ENCODE assay signal across 9 mouse cellular contexts in genomic region chr11:76253145-76253917, GRCm38 (mm10). TPM values are rescaled to one million over a fixed set of nuclear protein-coding genes. Genes with fewer than 3 reads are reported as not detected.
DNase-seq lines count a peak whose midpoint lies in the region; ATAC-seq lines count a peak whose summit lies in the region.
"Had no signal": no experiment of that assay in that cellular context is flagged by ENCODE, and none has a peak within 500 bp of the region (broad histone marks: within the 10 kb centered on the region; RNA-seq: fewer than 3 reads in every experiment).

No protein-coding gene starts in this region.

- intact Hi-C loops in heart, postnatal 14 days (cut with DNase I) = loop anchor here (2.0 to 5.0 kb wide), 2 partner anchors 151 to 199 kb away; no protein-coding TSS in a partner anchor

- H3K27ac ChIP-seq in forebrain, embryonic 11.5 days (ENCODE audit: low read depth, low read length) = 0 out of 2 replicates have a peak overlapping the region, but pooled peaks have one; percentile 7
- H3K27ac ChIP-seq in neural tube, embryonic 15.5 days (replicated peaks) = 0 out of 2 replicates have a peak overlapping the region, but pooled peaks have one; percentile 6

- H3K4me1 ChIP-seq in forebrain, embryonic 11.5 days (replicated peaks; ENCODE audit: control insufficient read depth, insufficient read depth, low read length) = peaks cover 5% of the 10 kb centered on the region; the same call in 1 of the 2 replicates
- peaks cover 18% of the 10 kb centered on the region for H3K4me1 ChIP-seq in neural tube, embryonic 15.5 days

- H3K9me3 ChIP-seq in forebrain, embryonic 11.5 days (ENCODE audit: control insufficient read depth, low read length) = no peaks in the 10 kb centered on the region
- no peaks in the 10 kb centered on the region for H3K9me3 ChIP-seq in neural tube, embryonic 15.5 days (replicated peaks)

- no peak overlapping the region for H3K4me2 ChIP-seq in forebrain, embryonic 11.5 days (ENCODE audit: low read depth, low read length, severe bottlenecking)
- H3K4me2 ChIP-seq in neural tube, embryonic 15.5 days = no peak overlapping the region

- peak; percentile 85 for ATAC-seq in forebrain, embryonic 11.5 days (replicated peaks; ENCODE audit: low FRiP score)
- peak; percentile 57; the same call in 1 of the 2 replicates for ATAC-seq in neural tube, embryonic 15.5 days (ENCODE audit: low FRiP score)

- no peak overlapping the region for H3K4me3 ChIP-seq in forebrain, embryonic 11.5 days (ENCODE audit: low read depth, low read length)
- H3K4me3 ChIP-seq in neural tube, embryonic 15.5 days (replicated peaks) = no peak overlapping the region
- H3K4me3 ChIP-seq: erythroblast, embryonic 14.5 days had no signal

- H3K27me3 ChIP-seq in forebrain, embryonic 11.5 days (ENCODE audit: control insufficient read depth, insufficient read depth, low read length) = no peaks in the 10 kb centered on the region
- no peaks in the 10 kb centered on the region for H3K27me3 ChIP-seq in neural tube, embryonic 15.5 days (replicated peaks)

- DNase-seq in CD8-positive naive resting alpha-beta T cell, adult 2 months (ENCODE audit: low read depth in 2 of 2, low spot score in 2 of 2) = peak; percentile 71 to 86
- peak; percentile 46 for DNase-seq in c-Kit-positive CD71-positive TER-119-negative erythroid progenitor cells, embryonic 14.5 days (ENCODE audit: low read depth)
- peak; percentile 90 for DNase-seq in forebrain, embryonic 11.5 days (ENCODE audit: low spot score)
- DNase-seq in heart, postnatal 14 days = peak; percentile 87 to 93
- peak; percentile 92 to 93 for DNase-seq in kidney, postnatal 4 days
- peak; percentile 80 to 86 for DNase-seq in lung, adult 18-20 months
- peak; percentile 92 for DNase-seq in testis, postnatal 10 days (ENCODE audit: low spot score)

- no peaks in the 10 kb centered on the region; the same call in 1 of the 2 replicates for H3K36me3 ChIP-seq in forebrain, embryonic 11.5 days (ENCODE audit: control insufficient read depth, insufficient read depth, low read length)
- H3K36me3 ChIP-seq in neural tube, embryonic 15.5 days = peaks cover 33% of the 10 kb centered on the region

- H3K9ac ChIP-seq in forebrain, embryonic 11.5 days (ENCODE audit: low read length) = no peak overlapping the region
- no peak overlapping the region for H3K9ac ChIP-seq in neural tube, embryonic 15.5 days (replicated peaks)

- WGBS in forebrain, embryonic 11.5 days = 53% methylated on average over 5 of the region's 5 CpGs
- WGBS in neural tube, embryonic 15.5 days = 41% methylated on average over 5 of the region's 5 CpGs

RNA-seq across cellular contexts. Expression of gene Glod4, which starts 9.8 kb away (rescaled TPM):
- 122 and 125 TPM in 2 replicates for polyA plus RNA-seq in forebrain, embryonic 11.5 days (2014; fragmentation: Nextera tagmentation; extraction: Ambion mirVana)
- 10 to 100 TPM; 37.7 to 44.7 TPM for total RNA-seq in heart, postnatal 14 days (2021)
- 112 and 123 TPM in 2 replicates for polyA plus RNA-seq in neural tube, embryonic 15.5 days (2015; fragmentation: Nextera tagmentation; extraction: Ambion mirVana)

RNA-seq across cellular contexts. Expression of gene Mrm3, which starts 9.8 kb away (rescaled TPM):
- polyA plus RNA-seq in forebrain, embryonic 11.5 days (2014; fragmentation: Nextera tagmentation; extraction: Ambion mirVana) = 18.6 and 20.7 TPM in 2 replicates
- total RNA-seq in heart, postnatal 14 days (2021) = 10 to 100 TPM; 20.6 to 22.8 TPM
- polyA plus RNA-seq in neural tube, embryonic 15.5 days (2015; fragmentation: Nextera tagmentation; extraction: Ambion mirVana) = 27.3 and 28.1 TPM in 2 replicates

RNA-seq across cellular contexts. Expression of gene Gemin4, which starts 35.9 kb away (rescaled TPM):
- 46.2 and 52.9 TPM in 2 replicates for polyA plus RNA-seq in forebrain, embryonic 11.5 days (2014; fragmentation: Nextera tagmentation; extraction: Ambion mirVana)
- 1 to 10 TPM; 1.8 to 2.6 TPM for total RNA-seq in heart, postnatal 14 days (2021)
- polyA plus RNA-seq in neural tube, embryonic 15.5 days (2015; fragmentation: Nextera tagmentation; extraction: Ambion mirVana) = 13.8 and 20.1 TPM in 2 replicates

RNA-seq across cellular contexts. Expression of gene Dbil5, which starts 35.9 kb away (rescaled TPM):
- 0.48 TPM in 1 of 2 replicates, not detected in the other for polyA plus RNA-seq in forebrain, embryonic 11.5 days (2014; fragmentation: Nextera tagmentation; extraction: Ambion mirVana)
- not detected for total RNA-seq in heart, postnatal 14 days (2021)
- 0.38 and 0.79 TPM in 2 replicates for polyA plus RNA-seq in neural tube, embryonic 15.5 days (2015; fragmentation: Nextera tagmentation; extraction: Ambion mirVana)
- polyA plus RNA-seq: erythroblast, embryonic 14.5 days had no signal
